Mouse (Mus musculus) hindbrain, embryonic 14.5 days (tissue): ENCODE measurements around the gene Slc6a8. TPM values are rescaled to one million over a fixed set of nuclear protein-coding genes. Genes with fewer than 3 reads are reported as not detected.

ENCODE experiments used
- ATAC-seq: fragments of 200-750 bp; cut with Nextera tagmentation; 2 replicates; pipeline ENCODE4 v1.8.0; 2017; ENCODE audit warnings: moderate number of reproducible peaks, mild to moderate bottlenecking, moderate TSS enrichment, moderate library complexity; ENCODE audit not compliant: low FRiP score
- DNase-seq: peaks from one replicate; pipeline ENCODE4 v3.0.0-alpha.2; 2015; ENCODE audit warnings: low spot score
- H3K27ac ChIP-seq: fragments of 300-500 bp; sonication (generic); 2 replicates; pipeline ENCODE4 v1.5.1; 2014; ENCODE audit warnings: mild to moderate bottlenecking, moderate library complexity
- H3K27me3 ChIP-seq: fragments of 300-500 bp; sonication (generic); 2 replicates; pipeline ENCODE4 v1.6.1; 2014; ENCODE audit warnings: mild to moderate bottlenecking, low read length, mixed read lengths; ENCODE audit not compliant: control insufficient read depth, insufficient read depth
- H3K36me3 ChIP-seq: fragments of 300-500 bp; sonication (generic); replicated peaks from 2 replicates; pipeline ENCODE4 v1.6.1; 2014; ENCODE audit not compliant: control insufficient read depth, insufficient read depth
- H3K4me1 ChIP-seq: fragments of 300-500 bp; sonication (generic); replicated peaks from 2 replicates; pipeline ENCODE4 v1.6.1; 2014; ENCODE audit warnings: antibody characterized with exemption, low read length, mixed read lengths; ENCODE audit not compliant: control insufficient read depth, insufficient read depth
- H3K4me2 ChIP-seq: fragments of 300-500 bp; sonication (generic); replicated peaks from 2 replicates; pipeline ENCODE4 v1.6.1; 2014; ENCODE audit warnings: mild to moderate bottlenecking, moderate library complexity
- H3K4me3 ChIP-seq: fragments of 300-500 bp; sonication (generic); replicated peaks from 2 replicates; pipeline ENCODE4 v1.5.1; 2014; ENCODE audit warnings: mild to moderate bottlenecking, low read length
- H3K9ac ChIP-seq: fragments of 300-500 bp; sonication (generic); 2 replicates; pipeline ENCODE4 v1.6.1; 2014
- H3K9me3 ChIP-seq: fragments of 300-500 bp; sonication (generic); 2 replicates; pipeline ENCODE4 v1.6.1; 2016; ENCODE audit warnings: low read length; ENCODE audit not compliant: control insufficient read depth
- WGBS: fragments of 180-500 bp; shearing (Covaris S2); extraction: QIAGEN DNeasy Blood & Tissue Kit; methylation state at CpG from one replicate; pipeline ENCODE4 v1.1.7; 2014; 5-methylcytosine and 5-hydroxymethylcytosine counted together
- polyA plus RNA-seq: library from polyadenylated mRNA; unstranded; fragments of >200 nt; fragmentation: Nextera tagmentation; extraction: Ambion mirVana; gene quantifications from 2 replicates; pipeline ENCODE4 v1.2.1, GENCODE M21; 2014

The Slc6a8 gene
- polyA plus RNA-seq, 1 experiment from 2014 or later: 8.2 TPM

- H3K4me3 ChIP-seq: no peak overlapping the region
Observed at GRCm38 (mm10) chrX:73654177-73654576, 18.8 kb upstream of the Slc6a8 start.

GRCm38 (mm10) chrX:73655529-73655928 lies 17.4 kb upstream of the Slc6a8 start:
- ATAC-seq: no peak
- no peak overlapping the region for H3K4me2 ChIP-seq
- no peaks in the 10 kb centered on the region for H3K9me3 ChIP-seq
- 64% methylated on average over 3 of the region's 3 CpGs for WGBS
- H3K27me3 ChIP-seq: no peaks in the 10 kb centered on the region
- H3K36me3 ChIP-seq: 0 out of 2 replicates have a peak, but pooled peaks cover 5% of the 10 kb centered on the region
- H3K9ac ChIP-seq: no peak overlapping the region
- no peak for DNase-seq
- H3K4me1 ChIP-seq: peaks cover 5% of the 10 kb centered on the region; the same call in 1 of the 2 replicates
- no peak overlapping the region for H3K27ac ChIP-seq
- H3K4me3 ChIP-seq: no peak overlapping the region

More at GRCm38 (mm10) chrX:73654177-73654576, 18.8 kb upstream of the Slc6a8 start:
- WGBS: 14% methylated on average over 6 of the region's 6 CpGs
- H3K4me1 ChIP-seq: no peaks in the 10 kb centered on the region
- 0 out of 2 replicates have a peak, but pooled peaks cover 5% of the 10 kb centered on the region for H3K36me3 ChIP-seq
- no peak overlapping the region for H3K27ac ChIP-seq
- H3K9me3 ChIP-seq: no peaks in the 10 kb centered on the region
- no peak overlapping the region for H3K9ac ChIP-seq
- no peak overlapping the region for H3K4me2 ChIP-seq
- no peaks in the 10 kb centered on the region for H3K27me3 ChIP-seq
- DNase-seq: peak; percentile 71
- peak; percentile 71; the same call in 1 of the 2 replicates for ATAC-seq

GRCm38 (mm10) chrX:73658391-73658790 lies 14.6 kb upstream of the Slc6a8 start:
- Histone ChIP-seq H3K9me3 (no peaks in the 10 kb centered on the region), H3K4me2 (peak overlapping the region; percentile 59), H3K4me3 (peak overlapping the region; percentile 48), H3K27me3 (no peaks in the 10 kb centered on the region), H3K36me3 (0 out of 2 replicates have a peak, but pooled peaks cover 5% of the 10 kb centered on the region), H3K27ac (no peak overlapping the region), H3K9ac (no peak overlapping the region), H3K4me1 (peaks cover 7% of the 10 kb centered on the region; the same call in 1 of the 2 replicates)
- DNase-seq: no peak
- no peak for ATAC-seq
- WGBS: 42% methylated on average over 7 of the region's 7 CpGs

- no peaks in the 10 kb centered on the region for H3K27me3 ChIP-seq
- WGBS: 57% methylated on average over 13 of the region's 13 CpGs
- no peaks in the 10 kb centered on the region for H3K9me3 ChIP-seq
- H3K4me3 ChIP-seq: peak overlapping the region; percentile 48
- 0 out of 2 replicates have a peak, but pooled peaks cover 5% of the 10 kb centered on the region for H3K36me3 ChIP-seq
- DNase-seq (no peak), ATAC-seq (peak; percentile 46)
- H3K4me1 ChIP-seq: peaks cover 7% of the 10 kb centered on the region; the same call in 1 of the 2 replicates
- H3K4me2 ChIP-seq: peak overlapping the region; percentile 59
- H3K27ac ChIP-seq: peak overlapping the region; percentile 80
- peak overlapping the region; percentile 62 for H3K9ac ChIP-seq
Observed at GRCm38 (mm10) chrX:73658936-73659574, 13.9 kb upstream of the Slc6a8 start.

GRCm38 (mm10) chrX:73659575-73660283 lies 13.2 kb upstream of the Slc6a8 start, which contains the start of gene Pnck:
TSS of gene Pnck (minus strand) at chrX:73660117.
- 24% methylated on average over 31 of the region's 57 CpGs for WGBS
- H3K4me3 ChIP-seq: peak within 1 kb of the TSS; percentile 48

GRCm38 (mm10) chrX:73660284-73660665 lies 12.7 kb upstream of the Slc6a8 start:
- H3K9me3 ChIP-seq: no peaks in the 10 kb centered on the region
- H3K27ac ChIP-seq: peak overlapping the region; percentile 80
- peak; percentile 41; the same call in 1 of the 2 replicates for ATAC-seq

More at GRCm38 (mm10) chrX:73659575-73660283, 13.2 kb upstream of the Slc6a8 start, which contains the start of gene Pnck:
- H3K27ac ChIP-seq: peak within 1 kb of the TSS; percentile 80
- H3K36me3 ChIP-seq: 0 out of 2 replicates have a peak, but pooled peaks cover 5% of the 10 kb centered on the region
- H3K4me2 ChIP-seq: peak within 1 kb of the TSS; percentile 59
- peak within 1 kb of the TSS; percentile 62 for H3K9ac ChIP-seq
- H3K27me3 ChIP-seq: no peaks in the 10 kb centered on the region
- DNase-seq: peak; percentile 33
- no peaks in the 10 kb centered on the region for H3K9me3 ChIP-seq
- peaks cover 7% of the 10 kb centered on the region; the same call in 1 of the 2 replicates for H3K4me1 ChIP-seq
- peak; percentile 80 for ATAC-seq

GRCm38 (mm10) chrX:73663143-73663542 lies 9.8 kb upstream of the Slc6a8 start:
- DNase-seq (peak; percentile 36), ATAC-seq (no peak)
- Histone ChIP-seq H3K4me3 (no peak overlapping the region), H3K9me3 (no peaks in the 10 kb centered on the region), H3K27me3 (no peaks in the 10 kb centered on the region), H3K9ac (no peak overlapping the region), H3K4me2 (no peak overlapping the region), H3K36me3 (no peaks in the 10 kb centered on the region), H3K27ac (no peak overlapping the region), H3K4me1 (peaks cover 7% of the 10 kb centered on the region; the same call in 1 of the 2 replicates)

More at GRCm38 (mm10) chrX:73660284-73660665, 12.7 kb upstream of the Slc6a8 start:
- Histone ChIP-seq H3K4me1 (peaks cover 7% of the 10 kb centered on the region; the same call in 1 of the 2 replicates), H3K36me3 (0 out of 2 replicates have a peak, but pooled peaks cover 5% of the 10 kb centered on the region), H3K4me3 (peak overlapping the region; percentile 48), H3K27me3 (no peaks in the 10 kb centered on the region), H3K9ac (peak overlapping the region; percentile 62), H3K4me2 (peak overlapping the region; percentile 59)
- 38% methylated on average over 3 of the region's 3 CpGs for WGBS
- no peak for DNase-seq

- peak; percentile 27 for DNase-seq
- H3K9me3 ChIP-seq: no peaks in the 10 kb centered on the region
- no peak overlapping the region for H3K27ac ChIP-seq
- ATAC-seq: 0 out of 2 replicates have a peak, but pooled peaks have one; percentile 42
- no peaks in the 10 kb centered on the region for H3K27me3 ChIP-seq
- WGBS: 53% methylated on average over 4 of the region's 4 CpGs
- peaks cover 14% of the 10 kb centered on the region for H3K4me1 ChIP-seq
- H3K4me3 ChIP-seq: no peak overlapping the region
- no peak overlapping the region for H3K4me2 ChIP-seq
- H3K9ac ChIP-seq: no peak overlapping the region
- peaks cover under 1% of the 10 kb centered on the region; the same call in 1 of the 2 replicates for H3K36me3 ChIP-seq
Observed at GRCm38 (mm10) chrX:73672031-73672431, 919 bp upstream of the Slc6a8 start.

- Histone ChIP-seq H3K4me3 (peak overlapping the region; percentile 62), H3K9ac (peak overlapping the region; percentile 75), H3K27me3 (no peaks in the 10 kb centered on the region), H3K9me3 (no peaks in the 10 kb centered on the region), H3K4me1 (peaks cover 14% of the 10 kb centered on the region), H3K36me3 (peaks cover 9% of the 10 kb centered on the region; the same call in 1 of the 2 replicates), H3K27ac (no peak overlapping the region), H3K4me2 (peak overlapping the region; percentile 71)
- WGBS: 15% methylated on average over 21 of the region's 42 CpGs
- ATAC-seq: peak; percentile 21; the same call in 1 of the 2 replicates
- no peak for DNase-seq
Observed at GRCm38 (mm10) chrX:73673619-73673967, 643 bp downstream of the Slc6a8 start.
